Mouse (Mus musculus): Measurements from ENCODE around the gene 4930562C15Rik.

The 4930562C15Rik gene

DNA sequence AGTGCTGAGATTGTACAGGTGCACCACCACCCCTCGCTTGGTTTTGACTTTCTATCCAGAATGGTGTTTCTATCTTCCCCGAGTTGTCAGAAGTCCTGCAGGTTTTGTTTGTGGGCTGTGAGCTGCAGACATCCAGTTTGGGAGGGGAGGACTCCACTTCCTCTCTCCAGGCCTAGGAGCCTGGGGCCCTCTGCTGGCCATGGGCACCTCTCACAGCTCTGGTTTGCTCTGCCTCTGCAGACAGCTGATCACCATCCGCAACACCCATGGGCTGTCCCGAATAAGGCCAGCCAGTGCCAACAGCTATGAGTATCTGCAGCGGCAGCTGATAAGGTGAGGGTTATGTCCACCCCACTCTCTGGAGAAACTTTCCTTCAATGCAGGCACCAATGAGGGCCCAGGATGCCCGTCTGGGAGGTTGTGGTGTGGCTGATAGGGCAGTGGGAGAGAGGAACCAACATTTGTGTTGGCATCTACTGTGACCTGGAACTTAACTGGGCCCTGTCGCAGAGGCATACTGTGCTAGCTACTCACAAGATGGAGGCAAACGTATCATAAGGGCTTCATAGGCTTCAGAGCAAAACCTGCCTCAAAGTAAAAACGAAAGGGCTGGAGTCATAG, 27.8 kb downstream of the 4930562C15Rik start:
- DNase-seq, result peak; percentile 67

DNA sequence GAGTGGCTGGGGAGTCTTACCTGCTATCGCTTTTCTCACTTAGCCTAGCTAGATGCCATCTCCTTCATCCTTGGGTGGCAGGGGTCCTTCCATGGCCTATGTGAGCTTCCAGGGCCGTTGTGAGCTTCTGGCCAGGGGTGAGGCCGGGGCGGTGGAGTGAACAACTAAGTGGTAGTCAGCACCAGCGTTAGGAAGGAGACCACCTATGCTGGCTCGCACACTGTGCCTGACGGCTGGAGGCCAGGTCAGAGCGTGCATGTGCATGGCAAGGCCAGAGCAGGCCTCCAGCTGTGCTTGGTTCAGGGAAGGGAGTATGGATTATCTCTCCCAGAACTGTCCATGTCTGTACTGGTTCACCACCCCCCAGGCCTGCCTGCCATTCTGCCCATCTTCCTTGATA, 28.5 kb downstream of the 4930562C15Rik start:
- DNase-seq, result no peak

- no peak for DNase-seq
These were observed 31.0 kb downstream of the 4930562C15Rik start for GRCm38 (mm10) chr16:4866101-4866695.

DNA sequence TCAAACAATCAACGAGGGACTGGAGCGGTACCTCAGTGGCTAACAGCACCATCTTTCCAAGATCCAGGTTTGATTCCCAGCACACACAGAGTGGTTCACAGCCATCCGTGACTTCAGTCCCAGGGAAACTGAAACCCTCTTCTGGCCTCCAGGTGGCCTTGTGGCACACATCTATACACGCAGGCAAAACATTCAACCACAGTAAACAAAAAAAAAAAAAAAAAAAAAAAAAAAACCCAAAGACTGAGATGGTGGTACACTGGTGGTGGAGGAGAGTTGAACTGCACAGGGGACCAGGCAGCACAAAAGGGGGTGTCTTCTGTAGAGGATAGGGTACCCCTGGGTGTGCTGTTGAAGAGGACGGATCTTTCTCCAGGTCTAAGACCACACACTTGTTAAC, 35.3 kb downstream of the 4930562C15Rik start:
- DNase-seq, result no peak

- no peak for DNase-seq
These were observed 36.7 kb downstream of the 4930562C15Rik start for GRCm38 (mm10) chr16:4871926-4872325.

GRCm38 (mm10) chr16:4875198-4876032, 40.2 kb downstream of the 4930562C15Rik start:
- peak; percentile 49 for DNase-seq

DNA sequence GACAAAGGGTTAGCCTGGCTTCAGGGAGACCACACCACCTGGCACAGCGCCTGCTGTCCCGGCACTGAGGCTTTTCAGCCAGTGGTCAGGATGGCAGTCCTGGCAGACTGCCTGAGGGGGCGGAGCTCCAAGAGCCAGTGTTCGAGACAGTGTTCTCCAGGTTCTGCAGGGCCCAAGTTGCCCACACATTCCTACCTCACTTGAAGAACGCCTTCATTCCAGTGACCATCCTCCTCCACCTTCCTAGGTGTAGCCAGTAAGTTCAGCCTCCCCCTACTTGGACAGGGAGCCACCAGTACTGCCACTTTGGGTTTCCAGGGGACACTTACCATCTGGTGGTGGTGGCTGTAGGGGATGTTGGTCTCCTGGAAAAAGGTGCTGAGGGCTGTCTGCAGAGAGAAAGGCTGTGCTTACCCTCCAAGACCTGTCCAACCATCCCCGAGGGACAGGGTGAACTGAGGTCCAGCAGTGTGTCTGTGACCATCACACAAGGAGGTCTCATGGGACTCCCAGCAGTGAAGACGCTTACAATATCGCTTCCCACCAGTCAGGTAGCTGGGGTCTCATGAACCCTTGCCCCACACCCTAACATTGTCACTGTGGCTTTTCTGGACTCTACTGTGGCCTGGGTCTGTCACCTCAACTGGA, 40.9 kb downstream of the 4930562C15Rik start:
- DNase-seq, result peak; percentile 41

DNA sequence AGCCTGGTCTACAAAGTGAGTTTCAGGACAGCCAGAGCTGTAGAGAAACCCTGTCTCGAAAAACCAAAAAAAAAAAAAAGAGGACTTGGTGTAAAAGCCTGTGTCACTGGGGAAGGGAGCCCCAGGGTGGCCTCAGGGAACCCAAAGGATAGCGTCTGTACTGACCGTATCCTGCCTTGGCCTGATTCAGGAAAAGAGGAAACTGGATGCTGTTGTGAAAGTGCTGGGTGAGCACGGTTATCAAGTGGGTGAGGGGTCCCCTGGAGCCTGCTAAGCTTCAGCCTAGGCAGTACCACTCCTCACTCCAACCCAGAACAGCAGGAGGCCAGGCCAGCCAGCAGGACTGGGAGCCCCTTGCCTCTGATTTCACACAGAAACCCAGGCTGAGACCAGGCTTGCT, 42.0 kb downstream of the 4930562C15Rik start:
- DNase-seq, result no peak

DNA sequence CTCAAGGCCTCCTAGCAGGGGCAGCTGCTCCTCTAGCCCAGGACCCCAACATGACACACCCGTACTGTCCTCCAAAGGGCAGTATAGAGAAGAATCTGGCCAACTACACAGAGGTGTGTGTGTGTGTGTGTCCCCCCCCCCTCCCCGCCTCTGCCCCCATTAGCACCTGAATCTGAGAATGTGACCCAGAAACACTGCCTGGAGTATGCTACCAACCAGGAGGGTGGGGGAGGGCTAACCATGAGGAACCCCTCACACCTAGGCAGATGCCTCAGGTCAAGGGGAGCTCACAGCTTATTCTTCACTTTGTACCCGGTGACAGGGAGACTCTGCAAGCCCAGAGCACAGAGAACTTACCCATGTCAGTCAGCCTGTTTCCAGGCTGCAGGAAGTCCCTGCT, 42.5 kb downstream of the 4930562C15Rik start:
- no peak for DNase-seq

DNA sequence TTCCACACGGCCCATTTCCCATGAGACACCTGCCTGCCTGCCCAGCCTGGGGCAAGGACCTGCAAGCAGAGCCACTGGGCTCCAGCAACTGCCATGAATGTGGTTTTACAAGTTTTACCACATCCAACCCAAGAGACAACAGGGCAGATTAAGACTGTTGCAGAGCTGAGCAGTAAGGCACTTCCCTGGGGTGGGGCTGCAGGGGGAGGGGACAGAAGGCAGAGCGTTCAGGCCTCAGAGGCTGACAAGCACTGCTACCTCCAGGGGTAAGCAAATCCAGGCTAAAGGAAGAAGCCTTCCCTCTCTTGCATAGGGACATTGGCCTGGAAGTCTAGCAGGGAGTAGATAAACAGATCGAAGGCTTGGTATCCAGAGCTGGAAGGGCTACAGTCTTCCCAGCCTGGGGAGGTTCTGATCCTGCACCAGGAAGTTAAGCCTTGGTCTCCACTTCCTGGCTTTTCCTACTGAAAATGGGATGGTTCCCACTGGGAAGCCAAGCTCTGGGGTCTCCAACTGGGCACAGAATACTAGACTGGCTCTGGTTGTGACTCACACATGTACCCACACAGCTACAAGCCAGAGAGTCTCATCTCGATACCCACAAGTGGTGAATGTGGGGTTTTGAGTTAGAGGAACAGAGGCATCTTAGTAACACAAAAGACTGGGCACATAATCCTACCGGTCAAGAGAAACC, 43.1 kb downstream of the 4930562C15Rik start:
- DNase-seq, result peak; percentile 70

DNA sequence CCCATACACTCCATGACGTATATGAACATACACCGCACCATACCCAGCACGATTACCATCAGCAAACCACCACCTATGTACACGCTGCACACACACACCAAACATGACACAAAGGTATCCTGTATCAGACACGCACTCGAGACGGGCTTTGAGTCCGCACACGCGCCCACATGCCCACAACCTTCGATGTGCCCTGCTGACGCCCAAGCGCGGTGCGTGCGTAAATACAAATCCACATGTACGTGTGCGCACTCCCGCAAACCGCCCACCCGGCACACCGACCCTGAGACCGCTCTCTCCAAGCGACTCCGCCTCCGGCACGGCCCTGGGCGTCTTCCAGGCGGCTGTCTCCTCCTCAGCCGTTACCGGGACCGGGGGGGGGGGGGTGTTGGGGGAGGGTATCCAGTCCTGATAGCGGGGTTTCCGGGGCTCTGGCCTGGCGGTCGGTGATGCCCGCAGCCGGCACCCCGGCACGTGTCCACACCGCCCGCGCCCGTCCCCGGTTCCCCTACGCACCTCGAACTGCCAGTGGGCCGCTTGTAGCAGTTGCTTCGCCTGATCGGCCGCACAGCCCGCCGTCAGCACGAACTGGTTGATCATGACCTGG, 44.0 kb downstream of the 4930562C15Rik start:
- peak; percentile 70 for DNase-seq

GRCm38 (mm10) chr16:4879708-4880124, 44.5 kb downstream of the 4930562C15Rik start:
- peak; percentile 92 for DNase-seq

- DNase-seq, result peak; percentile 99
These were observed 45.1 kb downstream of the 4930562C15Rik start, which contains the start of gene Ubald1 for GRCm38 (mm10) chr16:4880136-4880825. TSS of gene Ubald1 (minus strand) at chr16:4880315.

DNA sequence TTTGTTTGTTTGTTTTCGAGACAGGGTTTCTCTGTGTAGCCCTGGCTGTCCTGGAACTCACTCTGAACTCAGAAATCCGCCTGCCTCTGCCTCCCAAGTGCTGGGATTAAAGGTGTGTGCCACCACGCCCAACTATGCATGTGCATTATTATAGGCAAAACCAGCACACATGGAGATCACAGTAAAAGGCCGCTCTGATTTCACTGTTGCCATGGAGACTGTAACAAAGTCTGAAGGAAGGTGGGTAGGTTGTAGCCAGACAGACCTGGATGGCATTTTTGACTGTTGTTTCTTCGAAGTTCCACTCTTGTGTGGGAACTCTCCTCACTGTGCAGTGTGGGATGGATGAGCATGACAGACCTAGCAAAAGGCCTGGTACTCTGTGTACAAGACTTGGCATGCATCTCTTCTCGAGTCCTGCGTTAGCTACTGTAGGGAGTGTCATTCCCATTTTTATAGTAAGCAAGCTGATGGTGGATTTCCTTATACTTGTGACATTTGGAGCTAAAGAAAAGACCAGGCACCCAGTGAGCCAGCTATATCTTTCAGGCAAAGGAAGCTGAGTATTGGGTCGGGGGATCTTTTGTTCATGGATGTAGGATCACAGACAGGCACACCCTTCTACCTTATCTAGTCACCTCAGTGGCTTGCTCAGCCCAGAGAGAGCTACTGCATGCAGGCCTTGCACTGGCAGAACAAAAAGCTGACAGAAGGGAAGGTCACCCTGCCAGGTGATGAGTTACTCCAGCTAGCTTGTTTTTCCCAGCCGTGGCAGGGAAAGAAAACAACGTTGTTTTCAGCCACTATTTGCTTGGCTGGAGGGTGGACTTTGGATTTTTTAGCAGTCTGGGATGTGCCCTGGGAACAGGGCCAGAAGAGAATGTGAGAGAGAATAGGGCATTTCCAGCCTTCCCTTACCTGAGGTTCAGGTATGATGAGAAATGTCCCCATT, 46.5 kb downstream of the 4930562C15Rik start:
- no peak for DNase-seq

GRCm38 (mm10) chr16:4884930-4885329, 49.7 kb downstream of the 4930562C15Rik start:
- DNase-seq, result no peak

DNA sequence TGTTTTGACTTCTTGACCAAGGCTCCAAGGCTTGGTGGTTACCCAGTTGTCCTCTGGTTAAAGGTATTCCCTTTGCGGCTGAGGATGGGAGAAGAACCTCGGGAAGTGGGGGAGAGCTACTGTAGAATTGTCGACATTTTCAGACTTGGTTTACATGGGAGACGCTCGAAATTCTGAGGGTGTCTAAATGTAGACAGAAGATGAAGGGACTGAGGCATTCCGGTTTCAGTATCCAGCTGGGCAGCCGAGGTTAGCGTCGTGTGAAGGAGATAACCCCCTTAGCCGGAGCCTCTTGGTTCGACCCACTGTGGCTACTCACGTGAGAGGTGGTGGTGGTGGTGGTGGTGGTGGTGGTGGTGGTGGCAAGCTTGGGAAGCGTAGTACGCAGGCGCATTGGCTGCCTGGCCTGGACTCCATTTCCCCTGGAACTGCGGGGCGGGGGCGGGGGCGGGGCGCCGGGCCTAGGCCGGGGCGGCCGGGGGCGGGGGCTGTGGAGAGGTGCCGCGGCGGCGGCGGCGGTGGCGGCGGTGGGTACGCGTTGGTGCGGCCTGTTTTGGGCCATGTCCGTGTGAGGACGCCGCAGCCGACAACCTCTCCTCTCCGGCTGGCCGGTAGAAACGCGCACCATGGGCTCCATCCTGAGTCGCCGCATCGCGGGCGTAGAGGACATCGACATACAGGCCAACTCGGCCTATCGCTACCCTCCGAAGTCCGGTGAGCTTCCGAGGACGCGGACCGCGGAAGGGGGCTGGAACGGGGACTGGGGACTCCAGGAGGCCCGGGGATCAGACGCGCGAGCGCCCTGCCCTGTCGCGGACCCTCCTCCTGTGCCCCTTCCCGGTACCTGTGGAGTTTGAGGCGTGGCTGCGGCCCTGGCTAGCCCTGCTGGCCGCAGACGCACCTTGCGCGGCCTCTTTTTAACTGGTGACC, 50.8 kb downstream of the 4930562C15Rik start, which contains the start of gene Mgrn1:
Mgrn1 (plus strand) TSS at position 490 of the 930 bp plus-strand sequence.
- DNase-seq, result peak; percentile 92

GRCm38 (mm10) chr16:4886690-4887020, 51.4 kb downstream of the 4930562C15Rik start:
- no peak for DNase-seq

DNA sequence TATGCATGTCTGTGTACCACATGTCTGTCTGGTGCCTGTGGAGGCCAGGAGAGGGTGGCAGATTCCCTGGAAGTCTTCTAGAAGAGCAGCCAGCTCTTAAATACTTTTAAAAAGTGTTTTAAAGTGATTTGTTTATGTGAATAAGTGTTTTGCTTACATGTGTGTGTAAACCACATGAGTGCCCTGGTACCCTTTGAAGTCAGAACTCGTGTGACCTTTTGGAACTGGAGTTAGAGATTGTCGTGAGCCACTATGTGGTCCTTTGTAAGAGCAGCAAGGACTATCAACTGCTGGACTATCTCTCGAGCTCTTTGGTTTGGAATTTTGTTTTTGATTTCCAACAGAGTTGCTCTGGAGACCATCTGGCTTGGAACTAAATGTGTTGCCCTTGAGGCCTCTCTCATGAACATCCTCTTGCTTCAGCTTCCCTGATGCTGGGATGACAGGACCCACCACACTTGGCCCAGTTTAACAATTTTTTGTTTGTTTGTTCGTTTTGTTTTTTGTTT, 55.0 kb downstream of the 4930562C15Rik start:
- DNase-seq, result no peak

DNA sequence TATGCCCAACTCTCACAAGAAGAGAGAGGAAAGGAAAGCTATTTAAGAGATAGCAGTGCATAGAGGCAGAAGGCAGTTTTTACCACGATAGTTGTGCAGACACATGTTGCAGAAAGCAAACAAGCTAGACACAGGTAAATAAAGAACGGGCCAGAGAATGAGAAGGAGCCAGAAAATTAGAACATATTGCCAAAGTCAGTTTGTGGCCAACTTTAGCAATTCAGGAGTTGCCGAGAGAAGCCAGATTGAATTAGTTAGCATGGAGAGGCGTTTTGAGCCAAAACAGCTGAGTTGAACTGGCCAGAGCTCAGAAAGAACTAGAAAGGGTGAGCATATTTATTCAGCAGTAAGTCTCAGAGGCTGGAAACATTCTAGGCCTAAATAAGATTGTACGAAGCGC, 57.0 kb downstream of the 4930562C15Rik start:
- DNase-seq, result no peak
